Mouse (Mus musculus): ENCODE data around the gene Zscan25. TPM values are rescaled to one million over a fixed set of nuclear protein-coding genes. Genes with fewer than 3 reads are reported as not detected.
"Not testable (repeated sequence)": the region's sequence is repeated elsewhere in the genome, so short reads cannot be mapped to it uniquely, and the experiment has no call there.

The Zscan25 gene
- polyA plus RNA-seq, 1 experiment from 2014 or later: 0.36 TPM

DNA sequence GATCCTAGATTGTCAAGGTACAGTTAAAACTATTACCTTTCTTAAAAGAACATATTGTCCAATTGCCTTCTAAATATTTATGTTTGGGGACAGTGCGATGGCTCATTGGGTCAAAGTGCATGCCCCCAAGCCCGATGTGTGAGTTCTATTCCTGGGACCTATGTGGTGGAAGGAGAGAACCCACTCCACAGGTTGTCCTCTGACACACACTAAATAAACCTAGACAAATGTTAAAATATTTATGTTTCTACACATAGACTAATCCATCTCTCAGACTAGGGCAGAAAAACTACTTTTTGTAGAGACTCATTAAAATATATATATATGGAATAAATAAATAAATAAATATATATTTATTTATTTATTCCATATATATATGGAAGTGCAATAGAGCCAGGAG is 352 bp upstream of the Zscan25 start:
- H3K27ac ChIP-seq (ENCODE audit: low read depth): no peak overlapping the region
- WGBS: 88% methylated on average over 2 of the region's 2 CpGs
- peaks cover 26% of the 10 kb centered on the region for H3K36me3 ChIP-seq (ENCODE audit: insufficient read depth)
- no peaks in the 10 kb centered on the region for H3K4me1 ChIP-seq (ENCODE audit: insufficient read depth)
- DNase-seq: no peak
- peak; percentile 14; the same call in 1 of the 2 replicates for ATAC-seq (ENCODE audit: insufficient read depth)
- no peak overlapping the region for H3K4me2 ChIP-seq
- no peak for TF ChIP-seq CTCF (IDR thresholded peaks at IDR 0.05; ENCODE audit: low read depth)
- H3K9ac ChIP-seq: no peak overlapping the region
- peak overlapping the region; percentile 87 for H3K4me3 ChIP-seq (ENCODE audit: low read depth, low read length)
- H3K9me3 ChIP-seq (ENCODE audit: low read depth, low read length): no peaks in the 10 kb centered on the region
- no peaks in the 10 kb centered on the region for H3K27me3 ChIP-seq (ENCODE audit: insufficient read depth, low read length)

DNA sequence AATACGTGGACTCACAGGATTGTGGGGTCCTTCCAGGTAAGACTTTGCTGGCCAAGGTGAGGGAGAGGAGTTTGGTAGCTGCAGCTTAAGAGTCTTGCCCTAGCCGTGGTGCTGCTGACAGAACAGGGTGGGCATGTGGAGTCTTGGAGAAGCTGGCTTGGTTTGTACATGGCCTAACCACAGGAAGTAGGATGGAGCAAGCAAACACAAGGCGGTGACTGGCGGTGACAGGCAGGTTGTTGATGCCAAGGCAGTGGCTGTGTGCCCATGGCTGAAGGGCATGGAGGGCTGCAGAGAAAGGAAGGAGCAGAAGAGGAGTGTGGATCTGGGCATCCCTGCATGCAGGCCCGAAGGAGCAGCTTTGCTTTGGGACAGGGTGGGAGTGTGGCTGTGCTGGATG is 8.1 kb downstream of the Zscan25 start:
- no peak for ATAC-seq (ENCODE audit: insufficient read depth)
- Histone ChIP-seq H3K4me3 (ENCODE audit: low read depth, low read length) (no peak overlapping the region), H3K27me3 (ENCODE audit: insufficient read depth, low read length) (no peaks in the 10 kb centered on the region), H3K36me3 (ENCODE audit: insufficient read depth) (peaks cover 84% of the 10 kb centered on the region), H3K4me1 (ENCODE audit: insufficient read depth) (no peaks in the 10 kb centered on the region), H3K9ac (no peak overlapping the region), H3K27ac (ENCODE audit: low read depth) (no peak overlapping the region), H3K4me2 (no peak overlapping the region), H3K9me3 (ENCODE audit: low read depth, low read length) (no peaks in the 10 kb centered on the region)
- 91% methylated on average over 5 of the region's 5 CpGs for WGBS
- TF ChIP-seq CTCF (IDR thresholded peaks at IDR 0.05; ENCODE audit: low read depth): no peak
- DNase-seq: no peak

DNA sequence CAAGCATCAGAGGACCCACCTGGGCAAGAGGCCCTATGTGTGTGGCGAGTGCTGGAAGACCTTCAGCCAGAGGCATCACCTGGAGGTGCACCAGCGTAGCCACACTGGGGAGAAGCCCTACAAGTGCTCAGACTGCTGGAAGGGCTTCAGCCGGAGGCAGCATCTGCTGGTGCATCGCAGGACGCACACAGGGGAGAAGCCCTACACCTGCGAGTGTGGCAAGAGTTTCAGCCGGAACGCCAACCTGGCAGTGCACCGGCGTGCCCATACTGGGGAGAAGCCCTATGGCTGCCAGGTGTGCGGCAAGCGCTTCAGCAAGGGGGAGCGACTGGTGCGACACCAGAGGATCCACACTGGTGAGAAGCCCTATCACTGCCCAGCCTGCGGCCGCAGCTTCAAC is 10.4 kb downstream of the Zscan25 start:
- H3K9me3 ChIP-seq (ENCODE audit: low read depth, low read length): no peaks in the 10 kb centered on the region
- no peak overlapping the region for H3K4me3 ChIP-seq (ENCODE audit: low read depth, low read length)
- no peaks in the 10 kb centered on the region for H3K27me3 ChIP-seq (ENCODE audit: insufficient read depth, low read length)
- H3K9ac ChIP-seq: no peak overlapping the region
- no peaks in the 10 kb centered on the region for H3K4me1 ChIP-seq (ENCODE audit: insufficient read depth)
- H3K36me3 ChIP-seq (ENCODE audit: insufficient read depth): peaks cover 67% of the 10 kb centered on the region
- no peak overlapping the region for H3K27ac ChIP-seq (ENCODE audit: low read depth)
- ATAC-seq (ENCODE audit: insufficient read depth): no peak
- TF ChIP-seq CTCF (IDR thresholded peaks at IDR 0.05; ENCODE audit: low read depth): no peak
- 94% methylated on average over 16 of the region's 16 CpGs for WGBS
- no peak for DNase-seq
- H3K4me2 ChIP-seq: no peak overlapping the region

DNA sequence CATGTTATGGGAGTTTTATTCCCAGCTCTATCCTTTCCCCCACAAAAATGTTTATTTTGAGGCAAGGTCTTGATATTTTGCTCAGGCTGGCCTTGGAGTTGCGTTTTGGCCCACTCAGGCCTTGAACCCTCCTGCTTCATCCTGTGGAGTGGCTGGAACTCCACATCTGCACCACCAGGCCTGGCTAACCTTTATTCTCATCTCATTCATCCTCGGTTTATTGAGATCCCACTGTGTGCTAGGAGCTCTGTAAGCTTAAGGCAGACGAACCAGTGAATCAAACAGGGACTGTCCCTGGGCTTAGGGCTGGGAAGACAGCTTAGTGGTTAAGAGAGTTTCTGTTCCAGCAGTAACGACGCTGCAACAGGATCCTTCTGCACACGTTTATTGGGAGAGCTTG is 12.1 kb downstream of the Zscan25 start:
- Histone ChIP-seq H3K4me1 (ENCODE audit: insufficient read depth) (no peaks in the 10 kb centered on the region), H3K27ac (ENCODE audit: low read depth) (no peak overlapping the region), H3K27me3 (ENCODE audit: insufficient read depth, low read length) (no peaks in the 10 kb centered on the region), H3K9me3 (ENCODE audit: low read depth, low read length) (no peaks in the 10 kb centered on the region), H3K4me2 (no peak overlapping the region), H3K4me3 (ENCODE audit: low read depth, low read length) (no peak overlapping the region), H3K9ac (no peak overlapping the region), H3K36me3 (ENCODE audit: insufficient read depth) (peaks cover 57% of the 10 kb centered on the region)
- ATAC-seq (ENCODE audit: insufficient read depth): no peak
- WGBS: 92% methylated on average over 6 of the region's 6 CpGs
- no peak for DNase-seq
- no peak for TF ChIP-seq CTCF (IDR thresholded peaks at IDR 0.05; ENCODE audit: low read depth)

DNA sequence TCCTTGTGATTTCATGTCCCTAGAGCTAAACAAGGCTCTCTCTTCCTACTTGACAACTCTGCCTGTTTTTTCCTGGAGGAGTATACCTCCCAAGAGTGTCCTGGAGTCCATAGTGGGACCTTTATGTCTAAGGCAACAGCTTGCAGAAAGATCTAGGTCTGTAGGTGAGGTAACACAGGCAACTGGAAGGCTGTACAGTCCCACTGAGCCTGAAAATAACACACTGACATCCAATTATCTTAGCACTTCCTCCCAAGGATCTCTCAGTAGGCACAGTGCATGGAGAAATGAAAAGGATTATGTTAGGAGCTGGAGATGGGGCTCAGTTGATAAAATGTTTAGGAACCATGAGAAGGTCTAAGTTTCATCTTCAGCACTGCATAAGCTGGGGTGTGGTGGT is 20.2 kb downstream of the Zscan25 start:
- DNase-seq (no peak), ATAC-seq (ENCODE audit: insufficient read depth) (no peak)
- no peaks in the 10 kb centered on the region for H3K36me3 ChIP-seq (ENCODE audit: insufficient read depth)
- no peak overlapping the region for H3K4me3 ChIP-seq (ENCODE audit: low read depth, low read length)
- no peaks in the 10 kb centered on the region for H3K4me1 ChIP-seq (ENCODE audit: insufficient read depth)
- H3K9me3 ChIP-seq (ENCODE audit: low read depth, low read length): no peaks in the 10 kb centered on the region
- H3K27ac ChIP-seq (ENCODE audit: low read depth): no peak overlapping the region
- no peak overlapping the region for H3K4me2 ChIP-seq
- H3K27me3 ChIP-seq (ENCODE audit: insufficient read depth, low read length): no peaks in the 10 kb centered on the region
- no peak for TF ChIP-seq CTCF (IDR thresholded peaks at IDR 0.05; ENCODE audit: low read depth)
- no peak overlapping the region for H3K9ac ChIP-seq

DNA sequence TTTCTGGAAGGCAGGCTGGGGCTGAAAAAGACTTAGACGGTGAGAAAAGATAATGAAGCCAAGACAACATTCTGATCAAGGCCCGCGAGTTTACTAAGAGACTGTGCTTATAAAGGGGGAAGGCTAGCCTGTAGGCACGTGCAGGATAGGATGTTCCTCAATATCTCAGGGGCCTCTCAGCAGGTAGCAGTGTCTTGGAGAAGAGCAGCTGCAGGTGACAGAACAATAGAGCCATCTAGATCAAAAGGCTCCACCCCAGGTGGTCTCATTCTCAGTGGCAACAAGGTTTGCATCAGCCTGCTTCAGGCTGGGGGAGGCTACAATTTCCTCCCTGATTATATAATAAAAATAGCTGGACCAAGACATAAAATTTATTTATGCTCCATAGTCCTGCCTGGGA is 21.5 kb downstream of the Zscan25 start:
- H3K4me3 ChIP-seq (ENCODE audit: low read depth, low read length); DNase-seq; ATAC-seq (ENCODE audit: insufficient read depth); H3K27me3 ChIP-seq (ENCODE audit: insufficient read depth, low read length); H3K36me3 ChIP-seq (ENCODE audit: insufficient read depth); H3K4me2 ChIP-seq; H3K27ac ChIP-seq (ENCODE audit: low read depth); H3K9me3 ChIP-seq (ENCODE audit: low read depth, low read length); H3K4me1 ChIP-seq (ENCODE audit: insufficient read depth); H3K9ac ChIP-seq: not testable (repeated sequence)
- 61% methylated on average over 4 of the region's 4 CpGs for WGBS

DNA sequence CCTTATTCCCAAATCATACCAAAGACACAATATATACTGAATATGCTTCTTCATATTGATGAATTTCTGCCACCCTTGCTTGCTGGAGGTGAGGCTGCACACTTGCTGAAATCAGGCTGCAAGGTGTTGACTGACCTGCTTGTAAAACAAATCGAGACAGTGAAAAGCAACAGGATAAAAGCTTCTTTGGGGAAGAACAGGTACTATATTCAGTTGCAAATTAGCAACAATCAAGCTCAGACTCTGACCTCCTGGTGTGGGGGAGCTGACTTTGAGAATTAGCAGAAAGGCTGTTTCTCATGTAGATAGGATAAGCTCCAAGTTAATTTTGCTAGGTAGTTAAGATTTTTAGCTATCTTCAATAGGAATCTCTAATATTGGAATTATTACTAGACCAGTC is 22.1 kb downstream of the Zscan25 start:
- no peak overlapping the region for H3K4me2 ChIP-seq
- H3K27me3 ChIP-seq (ENCODE audit: insufficient read depth, low read length): no peaks in the 10 kb centered on the region
- no peak overlapping the region for H3K9ac ChIP-seq
- ATAC-seq (ENCODE audit: insufficient read depth) (no peak), DNase-seq (no peak)
- 70% methylated on average over 1 of the region's 1 CpGs for WGBS
- TF ChIP-seq CTCF (IDR thresholded peaks at IDR 0.05; ENCODE audit: low read depth): no peak
- no peaks in the 10 kb centered on the region for H3K36me3 ChIP-seq (ENCODE audit: insufficient read depth)
- H3K4me3 ChIP-seq (ENCODE audit: low read depth, low read length): no peak overlapping the region
- no peak overlapping the region for H3K27ac ChIP-seq (ENCODE audit: low read depth)
- H3K9me3 ChIP-seq (ENCODE audit: low read depth, low read length): no peaks in the 10 kb centered on the region
- no peaks in the 10 kb centered on the region for H3K4me1 ChIP-seq (ENCODE audit: insufficient read depth)

DNA sequence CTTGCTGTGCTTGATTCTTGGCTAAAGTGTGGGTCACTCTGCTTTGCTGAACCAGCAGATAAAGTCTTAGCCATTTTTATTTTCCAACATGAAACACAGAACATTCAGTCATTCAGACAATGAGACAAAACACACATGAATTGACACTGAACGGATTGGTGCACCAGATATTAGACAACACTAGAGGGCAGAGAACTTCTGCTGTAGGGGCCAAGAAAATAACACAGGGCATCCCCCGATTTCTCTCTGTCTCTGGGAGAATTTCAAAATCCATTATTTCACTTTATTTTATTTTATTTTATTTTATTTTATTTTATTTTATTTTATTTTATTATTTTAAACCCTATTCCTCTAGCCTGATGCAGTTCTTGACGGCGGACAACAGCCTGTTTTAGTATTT is 26.7 kb downstream of the Zscan25 start:
- WGBS: 95% methylated on average over 4 of the region's 4 CpGs
- not testable (repeated sequence) for H3K4me2 ChIP-seq; H3K9me3 ChIP-seq (ENCODE audit: low read depth, low read length); H3K4me1 ChIP-seq (ENCODE audit: insufficient read depth); H3K27me3 ChIP-seq (ENCODE audit: insufficient read depth, low read length); ATAC-seq (ENCODE audit: insufficient read depth); H3K36me3 ChIP-seq (ENCODE audit: insufficient read depth); H3K27ac ChIP-seq (ENCODE audit: low read depth); H3K9ac ChIP-seq; H3K4me3 ChIP-seq (ENCODE audit: low read depth, low read length); DNase-seq

DNA sequence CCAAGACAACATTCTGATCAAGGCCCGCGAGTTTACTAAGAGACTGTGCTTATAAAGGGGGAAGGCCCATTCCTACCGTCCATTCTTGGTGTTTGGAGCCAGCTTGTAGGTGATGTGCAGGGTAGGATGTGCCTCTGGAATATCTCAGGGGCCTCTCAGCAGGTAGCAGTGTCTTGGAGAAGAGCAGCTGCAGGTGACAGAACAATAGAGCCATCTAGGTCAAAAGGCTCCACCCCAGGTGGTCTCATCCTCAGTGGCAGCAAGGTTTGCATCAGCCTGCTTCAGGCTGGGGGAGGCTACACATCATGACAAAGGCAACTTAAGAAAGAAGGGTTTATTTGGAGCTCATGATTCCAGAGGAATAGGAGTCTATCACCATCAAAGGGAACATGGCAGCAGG is 27.5 kb downstream of the Zscan25 start:
- not testable (repeated sequence) for H3K36me3 ChIP-seq (ENCODE audit: insufficient read depth); H3K27ac ChIP-seq (ENCODE audit: low read depth); H3K27me3 ChIP-seq (ENCODE audit: insufficient read depth, low read length); H3K4me1 ChIP-seq (ENCODE audit: insufficient read depth); H3K4me3 ChIP-seq (ENCODE audit: low read depth, low read length); H3K9ac ChIP-seq; DNase-seq; ATAC-seq (ENCODE audit: insufficient read depth); H3K4me2 ChIP-seq; H3K9me3 ChIP-seq (ENCODE audit: low read depth, low read length)
- 86% methylated on average over 3 of the region's 3 CpGs for WGBS
